Mouse (Mus musculus) thymus, postnatal 0 days (tissue): Measurements from ENCODE around the gene Igfbp2. TPM values are rescaled to one million over a fixed set of nuclear protein-coding genes. Genes with fewer than 3 reads are reported as not detected.

ENCODE experiments used
- DNase-seq: peaks from one replicate; pipeline ENCODE4 v3.0.0-alpha.2; 2015; ENCODE audit warnings: low spot score
- polyA plus RNA-seq: library from polyadenylated mRNA; unstranded; fragments of >200 nt; fragmentation: Nextera tagmentation; extraction: Ambion mirVana; gene quantifications from 2 replicates; pipeline ENCODE4 v1.2.1, GENCODE M21; 2015

Igfbp2 gene
- polyA plus RNA-seq, 1 experiment from 2014 or later, result 38.8 TPM

GRCm38 (mm10) chr1:72813639-72814403 lies 10.5 kb upstream of the Igfbp2 start:
- DNase-seq, result no peak

GRCm38 (mm10) chr1:72815184-72815583 lies 9.1 kb upstream of the Igfbp2 start:
- no peak for DNase-seq

GRCm38 (mm10) chr1:72815616-72816015 lies 8.7 kb upstream of the Igfbp2 start:
- DNase-seq, result no peak

- no peak for DNase-seq
Observed at GRCm38 (mm10) chr1:72819995-72820394, 4.3 kb upstream of the Igfbp2 start.

- DNase-seq, result no peak
Observed at GRCm38 (mm10) chr1:72822893-72823292, 1.4 kb upstream of the Igfbp2 start.

GRCm38 (mm10) chr1:72824707-72825101 lies 401 bp downstream of the Igfbp2 start:
- DNase-seq, result no peak

GRCm38 (mm10) chr1:72825286-72825685 lies 983 bp downstream of the Igfbp2 start:
- DNase-seq, result no peak

GRCm38 (mm10) chr1:72825921-72826320 lies 1.6 kb downstream of the Igfbp2 start:
- no peak for DNase-seq

GRCm38 (mm10) chr1:72826446-72826845 lies 2.1 kb downstream of the Igfbp2 start:
- DNase-seq, result no peak

GRCm38 (mm10) chr1:72826931-72827330 lies 2.6 kb downstream of the Igfbp2 start:
- DNase-seq, result no peak

GRCm38 (mm10) chr1:72827411-72828315 lies 3.4 kb downstream of the Igfbp2 start:
- no peak for DNase-seq

- no peak for DNase-seq
Observed at GRCm38 (mm10) chr1:72828843-72829242, 4.5 kb downstream of the Igfbp2 start.

GRCm38 (mm10) chr1:72830485-72830884 lies 6.2 kb downstream of the Igfbp2 start:
- no peak for DNase-seq

GRCm38 (mm10) chr1:72832715-72833153 lies 8.4 kb downstream of the Igfbp2 start:
- DNase-seq, result no peak

GRCm38 (mm10) chr1:72833563-72833962 lies 9.3 kb downstream of the Igfbp2 start:
- no peak for DNase-seq

GRCm38 (mm10) chr1:72839356-72839755 lies 15.1 kb downstream of the Igfbp2 start:
- no peak for DNase-seq

- no peak for DNase-seq
Observed at GRCm38 (mm10) chr1:72839791-72840190, 15.5 kb downstream of the Igfbp2 start.

- DNase-seq, result no peak
Observed at GRCm38 (mm10) chr1:72842666-72843459, 18.6 kb downstream of the Igfbp2 start.

GRCm38 (mm10) chr1:72844675-72845074 lies 20.4 kb downstream of the Igfbp2 start:
- DNase-seq, result no peak

- DNase-seq, result no peak
Observed at GRCm38 (mm10) chr1:72847849-72848380, 23.6 kb downstream of the Igfbp2 start.

- DNase-seq, result no peak
Observed at GRCm38 (mm10) chr1:72849037-72849436, 24.7 kb downstream of the Igfbp2 start.
